Comparison of ENCODE assay signal across 8 mouse cellular contexts in genomic region chr5:114569918-114570670, GRCm38 (mm10). TPM values are rescaled to one million over a fixed set of nuclear protein-coding genes. Genes with fewer than 3 reads are reported as not detected.
DNase-seq lines count a peak whose midpoint lies in the region; ATAC-seq lines count a peak whose summit lies in the region.

No protein-coding gene starts in this region.

- H3K27ac ChIP-seq in heart, embryonic 10.5 days = no peak overlapping the region
- H3K27ac ChIP-seq in kidney, embryonic 16.5 days (ENCODE audit: low read length) = no peak overlapping the region
- no peak overlapping the region for H3K27ac ChIP-seq in limb, embryonic 15.5 days
- H3K27ac ChIP-seq in neural tube, embryonic 12.5 days = no peak overlapping the region

- peak overlapping the region; percentile 97 for H3K4me2 ChIP-seq in kidney, embryonic 16.5 days (replicated peaks; ENCODE audit: low read depth, low read length)
- no peak overlapping the region for H3K4me2 ChIP-seq in limb, embryonic 15.5 days
- peak overlapping the region; percentile 89 for H3K4me2 ChIP-seq in neural tube, embryonic 12.5 days (replicated peaks)

- peak overlapping the region; percentile 74; the same call in 1 of the 2 replicates for H3K9ac ChIP-seq in kidney, embryonic 16.5 days (replicated peaks; ENCODE audit: low read length)
- no peak overlapping the region for H3K9ac ChIP-seq in limb, embryonic 15.5 days
- H3K9ac ChIP-seq in neural tube, embryonic 12.5 days = peak overlapping the region; percentile 82

- no peaks in the 10 kb centered on the region for H3K9me3 ChIP-seq in heart, embryonic 10.5 days
- no peaks in the 10 kb centered on the region for H3K9me3 ChIP-seq in kidney, embryonic 16.5 days (ENCODE audit: low read length)
- no peaks in the 10 kb centered on the region for H3K9me3 ChIP-seq in limb, embryonic 15.5 days
- no peaks in the 10 kb centered on the region for H3K9me3 ChIP-seq in neural tube, embryonic 12.5 days

- ATAC-seq in kidney, embryonic 16.5 days (ENCODE audit: low FRiP score, low TSS enrichment) = no peak
- ATAC-seq in limb, embryonic 15.5 days (ENCODE audit: insufficient number of reproducible peaks, low FRiP score, low TSS enrichment, low read depth) = no peak
- no peak for ATAC-seq in neural tube, embryonic 12.5 days (ENCODE audit: low FRiP score, low read depth)

- H3K4me3 ChIP-seq in heart, embryonic 10.5 days = peak overlapping the region; percentile 77
- H3K4me3 ChIP-seq in kidney, embryonic 16.5 days (ENCODE audit: low read length) = peak overlapping the region; percentile 73
- peak overlapping the region; percentile 1; the same call in 1 of the 2 replicates for H3K4me3 ChIP-seq in limb, embryonic 15.5 days
- H3K4me3 ChIP-seq in neural tube, embryonic 12.5 days = peak overlapping the region; percentile 60

- H3K4me1 ChIP-seq in heart, embryonic 10.5 days = peaks cover 77% of the 10 kb centered on the region
- peaks cover 76% of the 10 kb centered on the region for H3K4me1 ChIP-seq in kidney, embryonic 16.5 days (ENCODE audit: insufficient read depth, low read length)
- H3K4me1 ChIP-seq in limb, embryonic 15.5 days = peaks cover 54% of the 10 kb centered on the region
- H3K4me1 ChIP-seq in neural tube, embryonic 12.5 days = peaks cover 67% of the 10 kb centered on the region

- no peaks in the 10 kb centered on the region for H3K36me3 ChIP-seq in heart, embryonic 10.5 days
- H3K36me3 ChIP-seq in kidney, embryonic 16.5 days (ENCODE audit: insufficient read depth, low read length) = no peaks in the 10 kb centered on the region
- no peaks in the 10 kb centered on the region for H3K36me3 ChIP-seq in limb, embryonic 15.5 days
- no peaks in the 10 kb centered on the region for H3K36me3 ChIP-seq in neural tube, embryonic 12.5 days

- peak; percentile 70 for DNase-seq in adrenal gland, postnatal 14 days
- DNase-seq in cerebellum, postnatal 36 days = peak; percentile 43 to 47
- no peak for DNase-seq in heart, embryonic 10.5 days (ENCODE audit: low spot score)
- no peak for DNase-seq in thymus, postnatal 10 days (ENCODE audit: low spot score in 2 of 2)
- DNase-seq in B cell, adult 2 months = no peak

- H3K27me3 ChIP-seq in heart, embryonic 10.5 days (ENCODE audit: insufficient read depth, poor library complexity, severe bottlenecking) = peaks cover 74% of the 10 kb centered on the region
- H3K27me3 ChIP-seq in kidney, embryonic 16.5 days (ENCODE audit: insufficient read depth, low read length) = peaks cover 3% of the 10 kb centered on the region; the same call in 1 of the 2 replicates
- peaks cover 65% of the 10 kb centered on the region for H3K27me3 ChIP-seq in limb, embryonic 15.5 days
- H3K27me3 ChIP-seq in neural tube, embryonic 12.5 days (replicated peaks) = peaks cover 5% of the 10 kb centered on the region; the same call in 1 of the 2 replicates

- WGBS in heart, embryonic 10.5 days = 40% methylated on average over 13 of the region's 16 CpGs
- WGBS in kidney, embryonic 16.5 days = 23% methylated on average over 11 of the region's 16 CpGs
- 24% methylated on average over 12 of the region's 16 CpGs for WGBS in limb, embryonic 15.5 days
- 10% methylated on average over 13 of the region's 16 CpGs for WGBS in neural tube, embryonic 12.5 days

RNA-seq across cellular contexts. Expression of gene Fam222a, which starts 2.3 kb away (rescaled TPM):
- 55.8 and 77.0 TPM in 2 replicates for total RNA-seq in adrenal gland, postnatal 14 days (2021)
- 0.60 and 1.5 TPM in 2 replicates for polyA plus RNA-seq in heart, embryonic 10.5 days (2016; fragmentation: Nextera tagmentation; extraction: Ambion mirVana)
- polyA plus RNA-seq in kidney, embryonic 16.5 days (2015; fragmentation: Nextera tagmentation; extraction: Ambion mirVana) = 4.1 and 4.5 TPM in 2 replicates
- 0.46 and 0.63 TPM in 2 replicates for polyA plus RNA-seq in limb, embryonic 15.5 days (2015; fragmentation: Nextera tagmentation; extraction: Ambion mirVana)
- 7.2 and 8.0 TPM in 2 replicates for polyA plus RNA-seq in neural tube, embryonic 12.5 days (2016; fragmentation: Nextera tagmentation; extraction: Ambion mirVana)

Comparison
In these comparisons a context has a peak if more than half of its experiments do, and no peak if none do; other contexts are left out.
1. DNase-seq: peak in adrenal gland, postnatal 14 days (single experiment) and cerebellum, postnatal 36 days (2 of 2); none in heart, embryonic 10.5 days (single experiment), thymus, postnatal 10 days (0 of 2) and B cell, adult 2 months (0 of 2).
2. H3K4me3 ChIP-seq: peak in every context shown above with its lines; median percentile 77 in heart, embryonic 10.5 days; 73 in kidney, embryonic 16.5 days; 60 in neural tube, embryonic 12.5 days; 1 in limb, embryonic 15.5 days.